Mouse (Mus musculus) adrenal gland, postnatal 14 days (tissue): ENCODE results near the gene Dctn3. TPM values are rescaled to one million over a fixed set of nuclear protein-coding genes. Genes with fewer than 3 reads are reported as not detected.
"Not testable (repeated sequence)": the region's sequence is repeated elsewhere in the genome, so short reads cannot be mapped to it uniquely, and the experiment has no call there.

Experiments used
- DNase-seq: peaks from one replicate; pipeline ENCODE4 v3.0.0; 2021; ENCODE audit warnings: mixed read lengths
- total RNA-seq: library from RNA; stranded (reverse); gene quantifications from 2 replicates; pipeline ENCODE4 v1.2.3, GENCODE M21; 2021

Gene Dctn3
- total RNA-seq, 1 experiment from 2014 or later: 106 TPM

DNA sequence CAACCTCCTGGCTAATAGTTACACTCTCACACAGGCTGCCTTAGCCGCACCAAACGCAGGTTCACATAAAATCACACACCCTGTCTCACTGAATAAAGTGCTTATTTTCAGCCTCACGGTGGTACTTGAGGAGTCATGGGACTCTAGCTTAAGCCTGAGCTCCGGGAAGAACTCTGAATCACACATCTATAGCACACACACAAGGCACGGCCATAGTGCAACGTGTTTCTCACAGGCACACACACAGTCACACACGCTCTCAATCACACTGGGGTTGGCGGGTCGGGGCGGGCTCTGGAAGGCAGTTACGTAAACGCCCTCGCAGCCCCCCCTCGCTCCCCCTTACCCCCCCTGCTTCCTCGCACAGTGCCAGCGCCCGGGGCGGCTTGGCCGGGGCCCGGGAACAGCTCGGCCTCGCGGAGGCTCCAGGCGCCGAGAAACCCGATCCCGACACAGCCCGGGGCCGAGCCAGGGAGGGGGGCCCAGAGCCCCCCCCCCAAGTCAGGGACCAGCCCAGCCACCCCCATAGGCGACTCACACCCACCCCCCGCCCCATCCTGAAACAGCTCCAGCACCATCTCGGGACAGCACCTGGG lies 24.5 kb downstream of the Dctn3 start:
- DNase-seq: peak; percentile 67

DNA sequence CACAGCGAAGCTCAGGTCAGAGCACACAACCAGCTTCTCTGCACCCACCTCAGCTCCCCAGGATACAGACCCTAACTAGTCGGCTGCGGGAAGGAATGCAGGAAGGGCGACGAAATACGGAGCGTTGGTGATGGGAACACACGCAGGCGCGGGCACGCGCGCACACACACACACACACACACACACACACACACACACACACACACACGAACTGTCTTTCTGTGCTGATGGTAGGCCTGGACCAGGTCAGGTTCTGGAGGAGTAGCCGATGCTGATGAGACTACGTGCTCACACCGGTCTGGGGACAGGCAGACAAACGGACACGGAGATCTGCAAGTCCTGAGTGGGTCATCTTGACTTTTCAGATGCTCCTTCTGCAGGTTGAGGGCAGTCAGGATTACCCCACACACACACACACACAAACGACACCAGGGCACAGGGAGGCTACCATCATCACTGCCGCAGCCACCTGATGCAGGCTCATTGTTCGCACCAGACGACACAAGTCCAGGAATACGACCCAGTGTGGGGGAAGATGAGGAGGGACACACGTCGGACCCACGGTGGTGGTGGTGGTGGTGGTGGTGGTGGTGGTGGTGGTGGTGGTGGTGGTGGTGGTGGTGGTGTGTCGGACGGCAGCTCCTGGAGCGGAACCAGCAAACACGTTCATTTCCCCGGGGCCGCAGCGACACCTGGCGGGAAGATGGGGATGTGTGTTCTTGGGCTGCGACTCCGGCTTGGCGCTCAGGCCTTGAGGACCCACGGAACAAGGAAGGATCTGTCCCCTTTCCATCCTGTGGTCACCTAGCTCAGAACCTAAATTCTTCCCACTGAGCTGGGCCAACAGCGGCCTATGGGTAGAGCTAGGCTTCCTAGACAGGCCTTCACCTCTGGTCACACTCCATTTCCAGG lies 25.8 kb downstream of the Dctn3 start, which contains the start of gene Cntfr:
Cntfr (minus strand) TSS at position 160 of the 912 bp plus-strand sequence.
- peak; percentile 92 for DNase-seq

DNA sequence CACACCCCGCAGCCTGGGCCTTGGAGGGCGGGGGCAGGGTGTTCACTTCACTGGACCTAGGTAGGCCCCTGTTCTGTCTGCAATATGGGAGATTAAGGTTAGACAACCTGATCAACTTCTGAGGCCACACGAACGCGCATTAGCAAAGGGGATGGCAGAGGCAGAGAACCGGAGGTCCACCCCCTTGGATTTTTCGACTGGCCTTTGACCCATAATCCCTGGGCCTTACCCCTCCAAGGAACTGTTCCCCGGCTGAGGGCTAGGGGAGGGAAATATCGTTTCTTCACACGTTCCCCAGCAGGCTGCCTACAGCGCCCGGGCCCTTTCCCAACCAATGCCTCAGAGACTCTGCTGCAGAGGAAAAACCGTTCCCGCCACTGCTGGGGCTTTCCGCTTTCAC lies 26.5 kb downstream of the Dctn3 start:
- DNase-seq: peak; percentile 30

DNA sequence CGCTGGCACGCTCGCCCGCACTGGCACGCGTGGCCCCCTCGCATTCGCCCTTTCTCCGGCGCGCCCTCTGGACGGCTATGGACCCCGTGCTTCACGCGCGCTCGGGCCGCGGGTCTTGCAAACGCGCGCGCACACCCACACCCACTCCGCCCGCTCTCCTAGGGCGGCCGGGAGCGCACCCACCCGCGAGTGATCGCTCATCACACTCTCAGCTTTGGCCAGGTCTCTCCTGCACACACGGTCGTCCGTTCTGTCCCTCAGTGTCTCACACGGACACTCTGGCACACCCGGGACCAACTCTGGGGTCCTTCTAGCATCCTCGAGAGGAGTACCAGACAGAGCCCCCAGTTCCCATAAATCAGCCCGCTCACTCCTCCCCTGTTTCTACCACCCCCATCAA lies 27.2 kb downstream of the Dctn3 start:
- not testable (repeated sequence) for DNase-seq

DNA sequence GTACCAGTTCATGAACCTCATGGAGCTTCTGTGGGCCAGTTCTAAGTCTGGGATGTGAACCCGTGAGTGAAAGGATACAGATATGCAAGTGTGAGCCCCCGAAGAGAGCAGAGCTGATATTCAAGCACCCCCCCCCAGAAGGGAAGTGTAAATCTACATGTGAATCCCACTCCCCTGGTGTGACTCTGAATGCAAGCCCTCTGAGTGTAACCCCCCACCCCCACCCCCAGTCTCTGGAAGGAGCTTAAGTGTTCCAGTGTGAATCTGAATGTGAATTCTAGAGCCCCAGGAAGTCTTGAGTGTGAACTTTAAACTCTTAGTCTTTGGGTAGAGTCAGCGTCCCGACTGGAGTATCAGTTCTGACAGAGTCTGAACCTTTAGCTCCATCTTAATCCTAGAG lies 29.5 kb downstream of the Dctn3 start:
- not testable (repeated sequence) for DNase-seq

DNA sequence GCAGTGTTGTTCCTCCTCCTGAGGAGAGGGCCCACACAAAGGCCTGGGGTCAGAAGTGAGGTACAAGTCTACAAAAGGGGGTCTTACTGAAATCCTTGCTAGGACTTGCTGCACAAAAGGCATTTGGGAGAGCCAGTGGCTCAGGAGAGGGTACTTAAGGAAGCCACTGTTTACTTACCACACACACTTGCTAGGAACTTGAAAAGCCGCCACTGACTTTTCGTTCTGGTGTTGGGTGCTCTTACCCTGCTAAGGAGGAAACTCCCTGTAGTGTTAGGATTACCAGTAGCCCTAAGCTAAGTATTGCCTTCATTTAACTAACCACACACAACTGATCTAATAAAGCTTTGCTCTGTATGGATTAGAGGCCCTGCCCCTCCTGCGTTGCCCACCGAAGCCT lies 33.0 kb downstream of the Dctn3 start:
- not testable (repeated sequence) for DNase-seq

DNA sequence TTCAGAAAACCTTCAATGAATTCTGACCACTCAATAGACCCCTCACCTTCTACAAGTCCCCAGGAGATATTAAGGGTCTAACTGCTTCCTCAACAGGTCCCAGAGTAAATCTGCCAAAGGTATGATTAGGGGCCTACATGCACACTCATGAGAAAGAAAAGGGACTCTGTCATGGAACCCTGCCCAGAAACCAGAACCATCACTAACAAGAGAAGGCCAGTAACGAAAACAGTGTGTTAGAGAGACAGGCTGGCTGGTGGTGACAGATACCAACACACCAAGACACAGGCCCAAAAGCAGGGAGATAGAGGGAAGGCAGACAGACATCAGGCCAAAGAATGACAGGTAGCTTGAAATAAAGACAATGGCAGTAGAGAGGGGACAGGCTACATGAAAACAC lies 34.4 kb downstream of the Dctn3 start:
- not testable (repeated sequence) for DNase-seq

DNA sequence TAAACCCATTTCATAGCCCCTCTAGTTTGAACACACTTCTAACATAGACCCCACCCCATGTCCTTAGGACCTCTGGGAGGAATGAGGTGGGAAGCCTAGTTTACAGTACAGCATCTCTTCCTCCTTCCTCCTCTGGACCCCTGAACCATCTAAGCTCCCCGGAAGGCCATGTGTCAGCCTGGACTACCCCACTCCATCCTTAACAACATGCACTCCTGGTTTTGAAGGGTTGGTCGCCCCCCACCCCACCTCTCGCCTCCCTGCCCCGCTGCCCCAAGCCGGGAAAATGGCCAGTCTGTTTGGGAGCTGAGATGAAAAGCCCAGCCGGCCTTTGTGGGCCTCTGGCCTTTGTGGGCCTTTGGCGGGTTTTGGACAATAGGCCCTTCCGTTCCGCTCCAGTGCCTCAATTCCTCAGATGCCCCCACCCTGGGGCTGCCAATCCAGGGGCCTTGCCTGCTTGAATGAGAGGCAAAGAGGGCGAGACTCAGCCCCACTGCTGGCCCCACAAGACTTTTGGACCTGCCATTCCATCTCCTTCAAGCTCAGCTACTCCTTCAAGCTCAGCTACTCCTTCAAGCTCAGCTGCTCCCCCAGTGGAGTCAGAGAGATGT lies 37.0 kb downstream of the Dctn3 start:
- DNase-seq: not testable (repeated sequence)

DNA sequence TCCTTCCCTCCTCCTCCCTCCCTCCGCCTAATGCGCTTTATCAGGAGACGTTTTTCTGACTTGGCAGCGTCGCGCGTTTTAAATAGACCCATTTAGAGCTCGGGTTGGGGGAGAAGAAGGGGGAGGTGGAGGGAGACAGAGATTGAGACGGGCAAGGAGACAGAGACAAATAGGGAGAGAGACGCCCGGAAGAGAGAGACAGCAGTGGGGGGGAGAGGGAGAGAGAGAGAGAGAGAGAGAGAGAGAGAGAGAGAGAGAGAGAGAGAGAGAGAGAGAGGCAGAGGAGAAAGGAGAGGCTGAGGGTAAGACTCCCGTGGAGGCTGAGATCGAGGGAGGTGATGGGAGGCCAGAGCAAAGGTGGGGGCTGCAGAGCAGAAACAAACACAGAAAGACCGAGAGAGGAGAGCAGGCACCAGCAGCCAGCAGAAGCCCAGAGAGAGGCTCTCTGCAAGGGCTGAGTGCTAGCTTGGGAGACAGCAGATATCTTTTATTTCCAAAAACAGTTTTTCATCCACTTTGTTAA lies 38.0 kb downstream of the Dctn3 start:
- DNase-seq: not testable (repeated sequence)

DNA sequence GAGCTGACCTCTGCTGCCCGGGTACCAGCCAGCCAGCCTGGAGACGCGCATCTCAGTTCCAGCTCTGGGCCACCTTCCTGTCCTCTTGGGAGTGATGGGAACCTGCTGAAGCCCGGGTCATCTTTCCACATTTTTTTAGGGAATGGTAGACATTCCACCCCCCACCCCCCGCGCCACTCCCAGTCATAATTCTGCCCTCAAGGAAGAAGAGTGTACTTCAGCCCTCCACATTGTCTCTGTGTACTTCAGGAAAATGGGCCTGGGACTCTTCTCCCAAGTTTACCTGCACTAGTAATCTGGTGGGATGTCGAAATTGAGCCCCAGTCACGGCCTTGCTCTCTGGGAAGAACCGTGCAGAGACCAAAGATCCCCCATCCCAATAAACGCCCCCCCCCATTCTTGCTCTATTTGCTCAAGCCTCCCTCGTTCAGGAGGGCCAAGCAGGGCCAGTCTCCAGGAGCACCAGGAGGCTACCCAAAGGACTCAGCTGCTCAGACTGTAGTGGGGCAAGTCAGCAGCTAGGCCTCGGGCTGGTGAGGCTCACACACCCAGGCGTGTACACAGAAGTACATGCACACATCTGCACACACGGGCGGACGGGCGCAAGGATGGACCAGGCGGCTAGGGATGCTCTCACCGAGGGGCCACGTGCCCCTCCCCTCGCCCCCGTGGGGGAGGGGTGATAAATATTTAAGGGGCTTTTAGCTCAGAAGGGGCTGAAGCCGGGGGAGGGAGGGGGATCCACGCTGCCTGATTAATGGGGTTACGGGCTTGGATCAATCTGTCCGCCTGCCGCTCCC lies 38.6 kb downstream of the Dctn3 start:
- DNase-seq: not testable (repeated sequence)

DNA sequence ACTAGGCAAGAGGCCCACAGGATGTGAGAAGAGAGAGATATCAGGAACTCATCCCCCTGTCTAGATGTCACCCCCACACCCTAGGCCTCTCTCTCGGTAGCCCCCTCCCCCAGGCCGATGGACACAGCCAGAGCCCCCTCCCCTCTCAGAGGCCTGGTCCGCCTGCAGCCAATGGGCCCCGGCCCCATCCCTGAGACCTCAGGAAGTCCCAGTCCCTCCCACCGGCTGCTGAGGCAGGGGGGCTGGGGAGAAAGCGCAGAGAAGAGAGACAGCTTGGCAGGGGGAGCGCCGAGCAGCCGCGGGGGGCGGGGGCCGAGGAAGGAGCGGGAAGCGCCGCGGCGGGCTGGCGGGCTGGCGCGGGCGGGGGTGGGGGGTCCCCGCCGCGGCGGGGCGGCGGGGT lies 39.7 kb downstream of the Dctn3 start:
- not testable (repeated sequence) for DNase-seq

DNA sequence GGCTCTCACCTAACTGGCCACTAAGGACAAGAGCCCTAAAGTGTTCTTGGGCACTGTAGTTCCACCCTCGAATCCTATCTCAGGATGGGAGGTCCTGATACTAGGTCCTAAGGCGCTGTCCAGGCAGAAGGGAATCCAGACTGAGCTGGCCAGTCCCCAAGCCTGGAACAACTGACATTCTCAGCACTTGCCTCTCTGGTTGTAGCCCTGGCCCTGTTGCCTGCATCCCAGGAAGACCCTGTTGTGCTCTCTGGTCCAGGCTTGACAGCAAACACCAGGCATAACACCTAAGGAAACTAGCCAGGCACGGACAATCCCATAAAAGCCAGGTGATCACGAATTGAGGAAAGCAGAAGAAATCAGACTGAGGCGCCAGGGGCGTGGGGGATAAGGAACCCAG lies 40.2 kb downstream of the Dctn3 start:
- no peak for DNase-seq

DNA sequence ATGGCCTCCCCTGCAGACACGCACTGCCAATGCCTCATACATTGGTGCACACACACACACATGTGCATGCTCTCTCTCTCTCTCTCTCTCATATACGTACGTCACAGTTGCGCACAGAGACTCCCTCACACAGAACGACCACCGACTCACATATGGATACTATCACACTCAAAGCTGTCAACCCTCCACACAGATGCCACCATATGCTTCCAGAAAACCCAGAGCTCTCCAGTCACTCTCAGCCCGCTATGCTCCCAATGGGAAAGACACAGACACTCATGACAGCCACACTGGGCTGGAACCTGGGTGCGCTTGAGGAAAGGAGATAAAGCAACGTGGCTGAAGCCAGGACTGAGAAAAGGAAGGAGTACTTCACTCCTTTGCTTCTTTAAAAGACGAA lies 41.0 kb downstream of the Dctn3 start:
- DNase-seq: no peak

DNA sequence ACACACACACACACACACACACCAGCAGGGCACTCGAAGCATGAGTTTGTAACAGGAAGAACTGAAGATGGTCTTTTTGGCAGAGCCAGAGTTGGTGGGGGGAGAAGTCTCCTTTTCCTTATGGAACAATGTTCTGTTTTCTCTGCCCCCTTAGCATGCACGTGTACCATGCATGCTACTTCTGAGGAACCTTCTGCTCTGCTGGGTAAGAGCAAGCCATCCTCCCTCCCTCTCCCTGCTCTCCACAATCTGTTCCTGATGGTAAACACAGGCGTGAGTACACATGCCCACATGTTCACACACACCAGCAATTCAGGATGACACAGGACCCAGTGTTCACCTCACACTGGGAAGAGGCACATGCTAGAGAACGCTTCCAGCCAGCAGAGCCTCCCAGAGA lies 41.8 kb downstream of the Dctn3 start:
- DNase-seq: no peak

DNA sequence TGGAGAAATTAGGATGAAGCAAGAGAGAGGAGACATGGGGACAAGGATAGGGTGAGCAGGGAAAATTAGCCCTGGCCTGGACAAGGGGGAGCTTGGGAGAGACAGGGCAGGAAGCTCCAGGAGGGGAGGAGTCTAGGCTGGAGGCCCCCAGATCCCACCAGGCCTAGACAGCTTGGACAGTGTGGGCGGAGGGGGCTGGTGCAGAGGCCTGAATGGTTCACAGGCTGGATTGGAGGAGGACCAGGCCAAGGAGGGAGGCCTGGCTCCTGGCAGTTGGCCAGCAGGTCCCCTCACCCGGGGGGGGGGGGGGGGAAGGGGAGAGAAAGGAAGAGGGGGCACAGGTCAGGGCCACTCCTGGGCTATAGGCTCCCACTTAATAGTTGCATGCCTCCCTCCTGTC lies 43.7 kb downstream of the Dctn3 start:
- DNase-seq: no peak

DNA sequence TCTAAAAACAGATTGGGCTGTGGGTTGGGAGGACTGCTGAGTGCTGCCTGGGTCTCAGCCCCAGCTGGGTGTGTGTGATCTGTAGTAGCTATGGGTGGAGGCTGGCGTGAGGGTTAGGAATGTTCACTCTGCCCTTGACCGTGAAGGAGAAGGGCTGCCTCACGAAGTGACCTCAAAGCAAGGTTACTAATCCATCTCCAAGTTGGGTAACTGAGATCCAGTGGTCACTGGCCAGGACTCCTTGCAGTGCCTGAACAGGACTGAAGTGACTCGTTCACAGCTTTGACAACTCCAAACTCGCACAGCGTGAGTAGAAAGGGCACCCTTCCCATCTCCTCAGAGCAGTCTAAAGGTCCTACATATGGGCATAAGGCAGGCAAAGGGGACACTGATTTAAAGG lies 44.1 kb downstream of the Dctn3 start:
- peak; percentile 71 for DNase-seq

DNA sequence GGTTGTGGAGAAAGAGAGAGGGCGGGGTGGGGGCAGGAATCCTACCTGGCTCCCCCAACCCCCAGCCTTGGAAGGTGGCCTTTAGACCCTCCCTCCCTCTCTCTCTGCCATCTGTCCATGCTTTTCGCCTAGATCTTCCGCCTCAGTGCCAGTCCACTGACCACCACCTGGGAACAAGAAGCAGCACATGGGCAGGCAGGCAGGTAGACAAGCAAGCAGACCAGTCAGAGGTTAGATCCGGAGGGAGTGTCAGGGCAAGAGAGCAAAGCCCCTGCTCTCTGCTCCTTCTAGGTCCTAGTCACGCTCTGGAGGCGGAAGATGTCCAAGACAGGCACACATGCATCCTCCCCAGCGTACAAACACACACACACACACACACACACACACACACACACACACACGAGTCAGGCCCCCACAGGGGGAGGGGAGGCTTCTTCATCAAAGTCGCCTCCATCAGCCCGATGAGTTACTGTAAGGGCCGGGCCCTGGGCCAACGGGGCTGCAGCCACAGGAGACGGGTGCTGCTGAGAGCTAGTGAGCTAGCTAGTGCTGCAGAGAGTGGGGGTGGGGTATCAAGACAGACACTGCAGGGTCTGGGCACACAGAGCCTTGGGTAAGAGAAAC lies 45.9 kb downstream of the Dctn3 start:
- DNase-seq: peak; percentile 92

DNA sequence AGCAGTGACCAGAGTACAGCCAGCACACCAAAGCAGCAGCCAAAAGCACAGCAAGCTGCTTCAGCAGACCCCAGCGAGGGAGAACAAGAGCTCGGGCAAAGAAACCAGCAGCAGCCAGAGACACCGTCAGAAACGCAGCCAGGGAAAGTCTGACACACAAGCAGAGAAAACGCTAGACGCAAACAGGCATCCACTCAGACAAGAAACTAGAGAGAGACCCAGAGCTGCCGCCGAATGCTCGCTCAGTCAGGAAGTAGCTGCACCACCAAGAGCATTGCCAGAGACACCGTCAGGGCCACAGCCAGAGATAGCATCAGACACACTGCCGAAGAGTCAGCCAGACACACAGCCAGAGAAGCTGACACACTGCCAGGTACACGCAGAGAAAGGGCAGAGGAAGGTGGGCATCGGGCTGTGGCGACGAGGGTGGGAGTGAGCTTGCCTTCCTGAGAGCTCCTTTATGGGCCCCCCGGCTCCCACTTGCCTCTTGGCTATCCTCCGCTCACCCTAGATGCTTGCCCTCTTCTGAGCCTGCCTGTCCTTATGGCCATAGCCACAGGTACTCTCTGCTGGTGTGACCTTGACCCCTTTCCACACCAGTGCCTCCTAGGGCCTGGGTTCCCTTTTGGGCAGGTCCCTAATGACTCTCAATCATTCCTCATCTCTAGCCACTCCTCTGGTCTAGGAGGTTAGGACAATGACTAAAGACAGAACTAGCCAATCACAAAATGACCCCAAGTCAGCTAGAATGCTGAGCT lies 46.5 kb downstream of the Dctn3 start:
- peak; percentile 74 for DNase-seq

DNA sequence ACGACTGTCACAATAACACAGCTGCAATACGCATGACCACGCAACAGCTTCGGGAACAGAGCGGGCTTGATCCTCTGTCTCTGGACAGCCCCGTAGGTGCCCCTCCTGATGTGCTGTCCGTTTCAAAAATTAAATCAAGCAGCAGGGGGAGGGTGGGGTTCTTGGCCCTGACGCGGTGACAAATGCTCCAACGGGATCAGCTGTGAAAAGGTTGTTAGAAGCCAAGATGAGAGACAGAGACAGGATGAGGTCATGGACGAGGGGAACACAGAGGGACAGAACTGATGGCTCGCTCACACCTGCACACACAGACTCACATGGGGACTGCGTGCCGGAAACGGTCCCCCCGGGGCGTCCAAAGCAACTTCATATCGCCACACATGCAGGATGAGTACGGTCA lies 49.8 kb downstream of the Dctn3 start:
- DNase-seq: no peak

DNA sequence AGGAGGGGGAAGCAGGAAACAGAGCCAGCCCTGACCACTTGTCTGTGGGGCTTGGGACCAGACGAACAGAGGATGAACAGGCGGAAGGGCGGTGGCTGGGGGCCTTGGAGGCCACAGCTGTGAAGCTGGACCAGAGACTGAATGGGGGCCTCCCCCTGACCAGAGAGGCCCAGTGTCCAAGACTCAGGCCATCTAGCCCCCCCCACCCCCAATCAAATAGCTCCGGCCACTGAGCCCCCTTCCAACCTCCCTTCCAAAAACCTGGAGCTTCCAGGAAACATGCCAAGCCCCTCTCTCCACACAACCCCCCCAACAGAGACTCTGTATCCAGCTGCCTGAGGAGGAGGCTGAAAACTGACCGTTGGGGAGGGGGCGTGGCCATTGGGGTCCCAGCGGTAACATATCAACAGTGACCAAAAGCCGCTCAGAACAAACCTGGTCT lies 50.4 kb downstream of the Dctn3 start:
- no peak for DNase-seq

DNA sequence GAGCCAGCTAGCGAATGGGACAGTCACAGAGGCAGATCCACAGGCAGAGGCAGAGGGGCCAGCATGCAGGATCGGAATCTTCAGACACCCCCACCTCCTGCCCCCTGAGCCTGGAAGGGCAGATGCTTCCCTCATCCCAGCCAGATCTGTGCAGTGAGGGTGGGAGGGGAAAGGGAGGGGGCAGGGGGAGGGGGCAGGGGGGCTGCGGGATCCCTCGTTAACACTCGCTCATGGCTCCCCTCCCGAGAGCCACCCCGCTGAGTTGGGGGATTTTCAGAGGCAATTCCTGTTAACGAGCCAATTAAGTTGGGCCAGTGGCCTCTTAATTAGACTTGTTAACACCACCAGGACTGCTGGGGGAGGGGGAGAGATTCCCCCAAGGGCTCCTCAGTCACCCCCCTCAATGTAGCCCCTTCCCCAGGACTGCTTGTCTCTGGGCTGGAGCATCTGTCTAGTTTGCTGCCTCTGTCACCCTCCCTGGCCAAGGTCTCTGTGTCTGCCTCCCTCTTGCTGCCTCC lies 50.9 kb downstream of the Dctn3 start:
- no peak for DNase-seq
